Mouse (Mus musculus) right cerebral cortex, postnatal 14 days (tissue): Measurements from ENCODE around the gene Mapk13.
A peak's percentile ranks its signal among the peaks of the same experiment; 100 is the strongest.

Experiments
- DNase-seq: peaks from one replicate; pipeline ENCODE4 v3.0.0; 2022

Gene Mapk13

DNA sequence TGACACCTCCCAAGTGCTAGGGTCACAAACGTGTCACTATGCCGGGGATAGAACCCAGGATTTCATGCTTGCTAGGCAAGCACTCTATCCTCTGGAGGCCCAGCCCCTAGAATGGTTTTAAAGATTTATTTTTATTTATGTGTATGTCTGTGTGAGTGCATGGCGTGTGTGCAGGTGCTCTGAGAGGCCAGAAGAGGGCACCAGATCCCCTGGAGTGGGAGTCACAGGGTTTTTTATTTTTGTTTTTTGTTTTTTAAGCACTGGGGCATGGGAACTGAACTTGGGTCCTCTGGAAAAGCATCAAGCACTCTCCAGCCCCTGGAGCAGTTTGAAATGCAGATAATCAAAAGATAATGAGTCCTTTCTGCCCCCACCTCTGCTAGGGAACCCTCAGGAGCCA is 7.7 kb downstream of the Mapk13 start:
- no peak for DNase-seq

DNA sequence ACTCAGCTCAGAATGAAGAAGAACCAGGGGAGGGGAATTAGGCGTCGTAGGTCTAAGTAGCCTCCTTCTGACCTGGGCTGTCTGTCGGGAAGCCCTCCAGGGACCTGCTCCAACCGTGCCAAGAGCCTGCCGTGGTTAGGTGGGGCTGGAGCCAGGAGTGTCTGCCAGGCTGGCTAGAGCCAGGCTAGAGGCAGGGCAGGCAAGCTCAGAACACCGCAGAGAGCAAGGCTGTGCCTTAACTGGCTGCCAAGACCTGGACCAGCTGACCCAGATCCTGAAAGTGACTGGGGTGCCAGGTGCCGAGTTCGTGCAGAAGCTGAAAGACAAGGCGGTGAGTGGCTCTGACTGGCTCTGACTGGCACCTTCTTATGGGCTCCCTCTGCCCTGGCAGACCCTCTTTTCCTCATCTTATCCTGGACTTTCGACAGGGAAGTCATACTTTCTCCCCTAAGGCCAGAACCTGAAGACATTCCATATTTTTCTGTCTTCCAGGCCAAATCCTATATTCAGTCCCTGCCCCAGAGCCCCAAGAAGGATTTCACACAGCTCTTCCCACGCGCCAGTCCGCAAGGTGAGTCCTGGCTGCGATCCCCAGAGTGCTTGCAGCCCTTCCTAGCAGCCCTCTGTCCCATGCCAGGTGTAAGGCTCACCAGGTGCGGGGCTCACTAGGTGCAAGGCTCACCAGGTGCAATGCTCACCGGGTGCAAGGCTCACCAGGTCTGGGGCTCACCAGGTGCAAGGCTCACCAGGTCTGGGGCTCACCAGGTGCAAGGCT is 8.3 kb downstream of the Mapk13 start:
- no peak for DNase-seq

DNA sequence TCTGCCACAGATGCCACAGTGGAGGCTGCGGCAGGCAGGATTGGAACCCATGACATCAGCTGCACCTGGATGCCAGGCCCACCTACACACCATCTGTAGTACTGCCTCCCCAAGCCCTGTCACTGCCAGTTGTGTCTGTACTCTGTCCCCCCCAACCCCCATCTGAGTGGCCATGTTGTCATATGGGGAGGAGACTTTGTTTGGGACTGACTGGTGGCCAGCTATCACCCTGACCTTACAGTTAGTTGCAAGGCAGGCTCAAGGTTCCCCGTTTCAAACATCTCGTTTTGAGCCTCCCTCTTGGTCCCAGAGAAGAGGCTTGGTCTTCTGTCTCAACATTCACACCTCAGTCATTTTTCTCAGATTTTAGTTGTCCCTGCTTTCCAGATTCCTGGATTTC is 10.6 kb downstream of the Mapk13 start:
- no peak for DNase-seq

DNA sequence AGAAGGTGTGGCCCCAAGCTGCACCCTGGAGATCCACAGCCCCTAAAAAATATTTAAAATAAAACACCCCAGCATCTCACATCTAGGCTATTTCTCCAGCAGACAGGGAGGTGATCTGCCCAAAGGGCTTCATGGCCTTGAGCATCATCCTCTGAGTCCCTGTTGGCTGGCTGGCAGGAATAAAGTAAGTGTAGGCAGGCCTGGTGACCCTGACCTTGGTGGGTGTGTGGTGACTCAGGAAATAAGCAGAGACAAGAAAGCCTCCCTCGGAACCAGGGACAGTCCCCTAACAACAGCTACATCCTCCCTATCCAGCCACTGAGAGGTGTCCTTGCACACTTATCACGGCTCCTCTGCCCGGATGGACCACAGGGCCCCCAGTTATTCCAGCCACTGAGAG is 11.7 kb downstream of the Mapk13 start:
- no peak for DNase-seq

DNA sequence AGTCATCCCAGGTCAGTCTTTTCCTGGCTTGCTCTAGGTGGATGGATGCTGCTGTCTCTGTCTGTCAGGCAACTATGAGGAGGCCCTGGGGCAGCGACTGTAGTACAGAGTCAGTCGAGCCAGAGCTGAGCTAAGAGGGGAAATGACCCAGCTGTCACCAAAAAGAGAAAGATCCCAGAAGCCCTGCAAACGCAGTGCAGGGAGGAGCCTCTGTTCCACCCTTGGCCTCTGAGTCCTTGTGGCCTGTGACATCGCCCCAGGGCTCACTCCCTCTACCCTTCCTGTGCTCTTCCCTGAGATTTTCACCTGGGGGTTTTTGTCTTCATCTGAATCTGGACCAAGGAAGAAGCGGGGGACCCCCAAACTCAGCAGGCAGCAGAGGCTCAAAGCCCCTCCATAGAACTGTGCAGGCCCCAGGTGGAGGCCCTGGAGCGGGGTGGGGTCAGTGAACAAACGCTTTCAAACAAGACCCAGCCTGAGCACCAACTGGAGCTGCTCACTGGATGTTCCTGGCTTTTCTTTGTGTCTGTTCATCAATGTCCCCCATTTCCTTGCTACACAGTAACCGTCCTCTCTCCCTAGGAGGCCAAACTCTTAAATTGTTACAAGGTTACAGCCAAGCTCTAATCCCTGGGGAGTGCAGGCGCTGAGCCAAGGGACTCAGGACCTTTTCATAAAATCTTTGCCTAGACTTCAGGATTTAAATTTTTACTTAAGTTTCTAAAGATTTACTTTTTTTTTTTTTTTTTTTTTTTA is 12.4 kb downstream of the Mapk13 start:
- no peak for DNase-seq

DNA sequence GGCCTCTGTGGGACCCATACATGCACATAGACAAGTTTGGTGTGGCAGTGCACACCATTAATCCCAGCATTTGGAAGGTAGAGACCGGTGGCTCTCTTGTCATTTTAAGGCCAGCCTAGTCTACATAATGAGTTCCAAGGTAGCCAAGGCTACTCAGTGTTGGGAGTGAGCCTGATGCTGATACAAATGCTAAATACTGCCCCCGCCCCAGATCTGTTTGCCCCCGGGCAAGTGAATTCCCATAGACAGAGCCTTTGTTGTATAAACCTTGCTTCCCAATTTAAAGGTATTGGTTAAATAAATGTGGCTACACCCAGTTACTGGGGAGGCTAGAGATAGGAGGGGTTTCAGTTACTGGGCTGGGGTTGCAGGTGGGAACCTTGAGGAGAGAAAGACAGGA is 15.9 kb downstream of the Mapk13 start:
- no peak for DNase-seq

DNA sequence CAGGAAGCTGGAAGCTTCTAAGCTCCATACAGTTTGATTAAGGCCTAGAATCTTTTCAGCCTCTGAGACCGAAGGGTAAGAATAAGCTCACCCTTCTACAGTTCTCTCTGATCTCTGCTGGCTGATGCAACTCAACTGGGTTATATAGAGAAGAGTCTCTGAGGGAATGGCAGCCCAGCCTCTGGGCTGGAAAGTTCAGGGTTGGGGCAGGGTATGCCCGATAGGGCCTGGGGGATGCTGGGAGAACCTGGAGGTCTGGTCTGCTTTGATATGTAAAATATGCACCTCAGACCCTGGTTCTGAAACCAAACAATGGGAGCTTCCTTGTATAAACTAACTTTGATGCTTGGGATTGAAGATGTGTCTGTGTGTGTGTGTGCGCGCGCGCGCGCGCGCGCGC is 18.4 kb downstream of the Mapk13 start:
- DNase-seq = no peak

DNA sequence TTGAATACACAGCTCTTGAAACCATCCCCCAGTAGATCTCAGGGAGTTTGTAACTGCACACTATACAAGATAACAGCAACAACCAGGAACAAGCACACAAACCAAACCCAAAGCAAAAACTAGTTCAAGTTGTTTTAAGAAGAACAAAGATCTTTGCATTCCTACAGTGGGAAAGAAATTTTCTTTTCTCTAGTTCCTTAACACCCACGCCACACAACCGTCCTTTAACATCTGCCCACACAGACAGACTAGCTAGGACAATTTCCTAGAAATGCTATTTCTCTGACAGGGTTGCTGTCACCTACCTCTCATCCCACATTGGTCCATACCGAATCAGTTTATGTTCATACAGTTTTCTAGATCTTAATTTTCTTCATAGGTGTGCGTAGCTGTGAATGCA is 27.9 kb downstream of the Mapk13 start:
- DNase-seq = no peak

DNA sequence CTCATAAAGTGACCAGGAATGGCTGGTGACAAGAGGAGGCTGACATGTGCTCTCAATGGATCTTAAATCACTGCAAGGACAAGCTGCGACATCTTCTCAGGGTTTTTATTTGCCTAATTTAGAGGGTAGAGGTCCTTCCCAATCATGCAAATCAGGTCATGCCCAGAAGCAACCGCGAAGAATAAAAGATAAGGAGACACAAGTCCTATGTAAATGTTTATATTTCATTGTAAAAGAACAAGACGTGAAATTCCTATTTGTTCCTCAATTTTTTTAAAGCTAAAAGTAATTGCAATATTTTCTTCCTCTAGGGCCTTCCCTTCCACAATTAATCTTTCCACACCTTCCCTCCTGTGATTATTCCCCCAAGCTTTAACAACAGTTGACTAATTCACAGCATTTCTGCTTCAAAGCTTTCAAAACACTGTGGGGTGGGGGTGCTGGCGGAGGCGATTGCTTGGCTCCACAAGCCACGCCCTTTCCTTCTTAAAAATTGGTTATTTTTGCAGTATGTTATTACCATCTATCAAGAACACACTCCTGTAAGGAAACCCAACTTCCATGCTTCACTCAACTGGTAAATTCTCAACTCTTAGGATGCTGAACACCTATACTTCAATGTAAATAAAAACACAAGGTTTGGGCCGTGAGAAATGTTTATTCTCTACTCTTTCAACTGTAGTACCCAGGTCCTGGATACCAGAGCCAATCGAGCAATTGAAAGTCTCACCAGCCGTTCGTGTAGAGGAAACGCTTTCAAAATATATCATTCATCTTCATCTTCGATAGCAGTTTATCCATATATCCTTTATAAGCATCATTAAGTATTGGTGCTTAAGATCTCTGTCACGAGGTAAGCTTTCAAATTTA is 30.4 kb downstream of the Mapk13 start:
- no peak for DNase-seq

DNA sequence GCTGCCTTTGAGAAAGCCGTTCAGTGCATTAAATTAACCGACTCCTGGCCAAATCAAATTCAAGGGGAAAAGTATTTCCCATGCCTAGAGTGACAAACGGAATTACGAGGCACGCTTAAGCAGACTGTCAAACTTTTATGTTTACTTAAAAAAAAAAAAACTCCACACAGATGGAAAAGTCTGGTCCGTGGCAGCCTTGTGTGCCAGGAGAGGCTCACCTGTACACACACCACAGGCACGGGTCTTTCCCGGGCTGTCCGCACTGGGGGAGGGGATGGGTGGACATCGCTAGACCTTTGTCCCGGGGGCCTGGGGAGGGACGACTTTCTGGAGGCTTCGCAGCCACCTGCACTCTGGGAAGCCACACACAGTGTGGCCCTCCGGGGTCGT is 31.2 kb downstream of the Mapk13 start:
- no peak for DNase-seq

DNA sequence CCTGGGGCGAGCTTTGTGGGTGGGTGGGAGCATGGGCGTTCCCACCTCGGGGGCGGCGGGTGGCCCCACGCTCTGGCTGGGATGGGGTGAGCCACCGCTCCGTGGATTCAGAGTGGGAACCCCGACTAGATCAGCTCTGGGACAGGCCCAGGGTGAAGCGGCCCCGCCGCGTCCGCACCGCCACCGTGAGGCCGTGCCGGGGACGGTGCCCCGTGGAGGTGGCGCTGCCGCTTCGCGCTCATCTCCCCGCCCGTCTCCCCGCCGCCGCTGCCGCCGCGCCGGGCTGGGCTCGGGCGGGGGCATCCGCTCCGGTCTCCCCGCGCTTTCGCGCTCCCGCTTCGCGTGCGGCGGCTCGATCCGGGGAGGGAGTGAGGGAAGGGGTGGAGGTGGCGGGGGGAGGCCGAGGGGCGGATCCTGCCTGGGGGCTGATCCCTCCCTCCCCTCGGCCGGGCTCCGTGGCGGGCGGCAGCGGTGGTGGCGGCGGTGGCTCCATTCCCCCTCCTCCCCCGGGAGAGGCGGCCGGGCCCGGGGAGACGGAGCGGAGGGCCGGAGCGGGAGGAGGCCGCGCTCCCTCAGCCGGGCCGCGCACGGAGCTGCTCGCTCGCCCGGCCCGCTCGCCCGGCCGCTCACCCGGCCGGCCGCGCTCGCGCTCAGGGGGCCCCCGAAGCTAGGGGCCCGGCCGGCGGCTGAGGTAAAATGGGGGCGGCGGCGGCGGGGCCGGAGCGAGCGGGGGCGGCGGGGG is 31.7 kb downstream of the Mapk13 start, which contains the start of gene Brpf3:
Gene Brpf3, plus strand, starts transcription at position 420 of the 742 bp plus-strand sequence.
- DNase-seq = peak; percentile 73

DNA sequence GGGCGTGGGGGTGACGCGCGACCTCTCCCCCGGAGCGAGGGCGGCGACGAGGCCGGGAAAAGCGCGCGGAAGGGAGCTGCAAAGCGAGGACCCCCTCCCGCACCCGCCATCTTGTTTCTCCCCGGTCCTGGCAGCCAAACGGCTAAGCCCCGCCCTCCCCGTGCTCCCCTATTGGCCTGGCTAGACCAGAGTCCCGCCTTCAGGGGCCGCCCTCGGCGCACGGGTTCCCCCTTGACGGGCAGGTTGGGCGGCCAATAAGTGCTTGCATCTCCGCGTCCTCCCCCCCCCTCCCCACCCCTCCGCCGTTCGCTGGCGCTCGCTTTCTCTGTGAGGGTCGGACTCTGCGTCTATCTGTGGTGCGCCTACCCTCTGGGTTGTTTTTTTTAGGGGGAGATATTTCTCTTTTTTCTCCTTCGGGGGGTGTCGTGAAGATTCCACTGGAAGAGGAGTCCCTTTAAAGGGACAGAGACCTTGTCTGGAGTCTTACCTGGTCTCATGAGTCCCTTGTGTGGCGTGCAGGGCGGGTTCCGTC is 32.4 kb downstream of the Mapk13 start:
- peak; percentile 99 for DNase-seq

DNA sequence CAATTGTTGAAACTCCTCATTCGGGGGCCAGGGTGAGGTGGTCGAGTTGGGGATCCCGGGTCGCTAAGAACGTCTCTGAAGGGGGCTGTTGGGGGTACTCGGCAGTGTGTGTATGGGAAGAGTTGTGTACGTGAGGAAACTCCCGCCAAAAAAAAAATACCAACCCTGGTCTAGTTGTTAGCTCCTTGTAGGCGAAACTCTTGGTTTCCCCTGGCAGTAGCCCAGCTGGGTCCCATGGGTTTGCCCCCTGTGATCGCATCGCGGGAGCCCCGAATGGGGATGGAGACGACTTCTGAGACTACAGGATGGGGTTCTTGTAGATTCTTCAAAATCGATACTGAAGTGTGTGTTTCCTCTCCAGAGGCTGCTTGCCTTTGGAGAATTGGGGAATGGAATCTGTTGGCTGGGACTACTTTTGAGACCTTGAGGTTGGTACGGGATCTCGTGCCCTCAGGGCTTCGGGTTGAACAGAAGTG is 32.9 kb downstream of the Mapk13 start:
- DNase-seq = no peak

DNA sequence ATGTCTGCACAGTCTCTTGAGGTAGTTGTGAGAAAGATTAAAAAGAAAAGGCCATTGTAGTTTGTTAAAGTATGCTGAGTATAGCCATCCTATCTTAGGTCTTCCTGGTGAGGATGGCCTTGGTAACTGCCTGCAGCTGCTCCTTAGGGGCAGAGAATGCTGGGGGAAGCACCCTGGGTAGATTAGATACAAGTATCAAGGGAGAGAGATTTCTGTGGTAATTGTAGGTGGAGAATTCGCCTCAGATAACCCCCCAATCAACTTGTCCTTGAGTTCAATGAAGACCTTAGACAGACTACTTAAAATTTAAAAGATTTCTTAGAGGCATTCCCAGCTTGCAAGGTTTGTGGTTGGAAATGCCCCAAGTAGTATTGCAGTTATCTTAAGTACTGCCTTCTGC is 34.2 kb downstream of the Mapk13 start:
- no peak for DNase-seq

DNA sequence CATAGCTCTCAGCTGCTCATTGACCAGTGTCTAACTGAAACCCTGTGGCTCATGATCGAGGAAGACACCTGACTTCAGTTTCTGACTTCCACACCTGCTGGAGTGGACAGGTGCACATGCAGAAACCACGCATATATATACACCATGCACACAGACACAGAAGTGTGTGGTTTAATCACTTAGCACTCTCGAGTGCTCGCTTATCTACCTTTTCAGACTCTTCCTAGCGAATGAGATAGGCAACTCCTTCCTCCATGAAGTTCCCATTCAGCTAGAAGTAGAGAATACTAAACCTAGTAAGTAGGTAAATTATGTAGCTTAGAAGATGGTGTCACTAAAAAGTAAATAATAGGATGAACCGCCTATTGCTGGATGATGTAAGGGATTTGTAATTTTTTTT is 35.9 kb downstream of the Mapk13 start:
- DNase-seq = no peak

DNA sequence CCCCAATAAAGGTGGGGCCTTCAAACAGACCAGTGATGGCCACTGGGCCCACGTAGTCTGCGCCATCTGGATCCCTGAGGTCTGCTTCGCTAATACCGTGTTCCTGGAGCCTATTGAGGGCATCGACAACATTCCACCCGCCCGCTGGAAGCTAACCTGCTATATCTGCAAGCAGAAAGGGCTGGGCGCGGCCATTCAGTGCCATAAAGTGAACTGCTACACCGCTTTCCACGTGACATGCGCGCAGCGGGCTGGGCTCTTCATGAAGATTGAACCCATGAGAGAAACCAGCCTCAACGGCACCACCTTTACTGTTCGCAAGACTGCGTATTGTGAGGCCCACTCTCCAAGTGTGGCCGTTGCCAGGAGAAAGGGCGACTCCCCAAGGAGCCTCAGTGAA is 37.7 kb downstream of the Mapk13 start:
- no peak for DNase-seq

DNA sequence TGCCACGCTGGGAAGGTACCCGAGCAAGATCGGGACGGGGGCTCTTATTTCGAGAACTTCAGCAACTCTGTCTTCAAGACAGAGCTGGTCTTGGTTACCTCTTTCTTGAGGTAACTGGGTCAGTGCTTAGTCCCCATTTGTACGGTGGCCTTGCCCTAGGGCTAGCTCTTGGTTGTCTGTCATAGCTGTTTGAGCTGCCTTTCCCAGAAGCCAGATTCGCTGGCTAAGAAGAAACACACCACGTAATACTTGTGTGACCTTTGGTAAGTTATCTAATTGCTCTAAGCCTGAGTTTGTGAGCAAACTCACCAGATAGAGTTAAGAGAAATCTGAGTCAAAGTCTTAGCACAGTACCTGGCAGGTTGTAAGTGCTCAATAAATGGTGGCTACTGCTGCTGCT is 39.6 kb downstream of the Mapk13 start:
- no peak for DNase-seq

DNA sequence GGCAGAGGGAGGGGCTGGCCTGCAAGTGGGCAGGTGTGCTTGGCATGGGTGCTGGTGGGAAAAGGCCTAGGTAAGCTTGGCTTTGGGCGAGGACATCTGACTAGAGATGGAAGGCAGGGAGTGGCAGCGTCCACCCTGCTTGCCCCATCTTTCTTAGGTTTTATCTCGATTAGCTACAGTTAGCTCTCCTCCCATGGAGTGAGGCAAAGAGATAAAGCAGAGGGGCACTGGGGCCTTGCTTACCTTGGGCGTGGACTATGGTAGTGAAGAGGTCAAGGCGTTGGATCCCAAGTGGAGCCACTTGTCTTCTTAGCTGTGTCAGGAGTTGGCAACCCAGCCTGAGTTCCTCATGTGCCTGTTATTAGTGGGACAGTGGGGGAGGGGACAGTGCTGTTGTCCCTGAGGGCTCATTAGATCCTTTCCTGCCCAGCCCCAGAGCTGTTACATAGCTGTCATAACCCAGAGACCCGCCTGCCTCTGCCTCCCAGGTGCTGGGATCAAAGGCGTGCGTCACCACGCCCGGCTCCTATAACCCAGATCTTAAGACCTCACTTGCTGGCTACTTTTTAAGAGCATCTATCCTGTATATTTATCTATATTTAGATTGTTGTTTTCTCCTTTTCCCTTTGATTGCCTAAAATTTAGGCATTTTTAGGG is 40.2 kb downstream of the Mapk13 start:
- DNase-seq = no peak

DNA sequence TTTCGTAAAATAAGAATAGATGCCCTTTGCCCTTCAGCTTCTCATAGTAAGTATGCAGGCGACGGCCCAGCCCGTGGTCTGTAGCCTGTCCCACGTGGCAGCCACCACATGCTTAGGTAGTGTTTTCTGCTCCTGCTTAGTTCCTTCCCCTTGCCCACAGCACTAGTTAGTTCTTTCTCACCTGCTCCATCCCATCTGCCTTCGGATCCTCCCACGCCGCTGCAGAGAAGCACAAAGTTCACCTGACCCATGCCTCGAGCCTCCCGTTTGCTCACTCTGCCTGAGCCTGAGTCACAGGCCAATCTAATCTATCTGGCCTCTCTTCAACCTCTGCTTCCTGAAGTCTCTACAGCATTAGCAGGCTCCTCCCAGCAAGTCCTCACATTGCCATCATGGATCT is 43.2 kb downstream of the Mapk13 start:
- no peak for DNase-seq

DNA sequence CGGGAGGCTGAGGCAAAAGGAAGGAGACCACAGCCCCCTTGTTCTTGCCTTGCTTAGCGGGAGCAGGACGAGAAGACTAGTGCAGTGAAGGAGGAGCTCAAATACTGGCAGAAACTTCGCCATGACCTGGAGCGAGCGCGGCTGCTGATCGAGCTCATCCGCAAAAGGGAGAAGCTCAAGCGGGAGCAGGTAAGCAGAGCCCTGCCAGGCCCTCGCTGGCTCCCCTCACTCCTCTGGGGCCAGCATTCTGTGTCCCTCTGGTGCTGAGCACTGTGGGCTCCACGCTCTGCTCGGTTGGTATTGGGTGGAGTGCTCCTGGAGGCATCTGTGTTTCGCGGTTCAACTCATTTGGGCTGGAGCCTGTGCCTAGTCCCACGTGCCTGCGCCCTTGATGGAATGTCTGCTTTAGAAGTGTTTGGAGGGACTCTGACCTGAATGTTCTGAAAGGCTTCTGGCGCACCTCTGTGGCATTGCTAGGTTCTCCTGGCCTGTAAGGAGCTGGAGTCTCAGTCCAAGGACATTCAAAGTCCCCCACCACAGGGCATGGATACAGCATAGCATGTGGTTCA is 45.5 kb downstream of the Mapk13 start:
- no peak for DNase-seq

DNA sequence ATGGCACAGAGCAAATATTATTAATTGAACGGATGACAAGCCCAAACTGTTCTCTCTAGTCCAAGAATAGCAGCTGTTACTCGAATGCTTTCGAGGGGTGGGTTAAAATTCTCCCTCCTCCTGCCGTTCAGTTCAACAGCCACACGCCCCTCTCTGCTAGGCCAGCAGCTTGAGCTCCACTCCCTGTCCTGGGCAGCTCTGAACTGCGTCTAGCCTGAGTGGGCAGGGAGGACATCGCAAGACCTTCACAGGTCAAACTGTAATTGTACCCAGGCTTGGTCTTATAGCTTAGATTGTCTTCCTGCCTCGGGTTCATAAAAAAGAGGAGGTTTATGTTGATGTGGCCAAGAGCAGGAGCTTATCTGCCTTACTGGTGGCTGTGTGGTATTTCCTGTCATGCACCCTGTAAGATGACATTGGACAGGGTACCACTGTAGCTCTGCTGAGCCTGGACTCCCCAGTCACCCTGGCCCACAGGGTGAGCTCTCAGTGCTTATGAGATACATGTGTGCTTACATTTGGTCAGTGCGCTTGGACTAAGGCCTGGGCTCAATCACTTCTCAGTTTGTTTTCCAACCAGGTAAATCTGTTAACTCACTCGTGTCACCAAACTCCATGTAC is 46.4 kb downstream of the Mapk13 start:
- no peak for DNase-seq
